Mouse (Mus musculus) midbrain, postnatal 0 days (tissue): Measurements from ENCODE around the gene 4930524B15Rik. TPM values are rescaled to one million over a fixed set of nuclear protein-coding genes. Genes with fewer than 3 reads are reported as not detected.

Source experiments
- ATAC-seq: fragments of 200-750 bp; cut with Nextera tagmentation; 2 replicates; pipeline ENCODE4 v1.8.0; 2017; ENCODE audit warnings: moderate number of reproducible peaks, mild to moderate bottlenecking, moderate TSS enrichment, moderate library complexity; ENCODE audit not compliant: low FRiP score
- DNase-seq: peaks from one replicate; pipeline ENCODE4 v3.0.0-alpha.2; 2015; ENCODE audit warnings: low spot score
- H3K27ac ChIP-seq: fragments of 300-500 bp; sonication (generic); 2 replicates; pipeline ENCODE4 v1.5.1; 2014; ENCODE audit warnings: low read depth, mild to moderate bottlenecking, low read length, mixed read lengths
- H3K27me3 ChIP-seq: fragments of 300-500 bp; sonication (generic); 2 replicates; pipeline ENCODE4 v1.6.1; 2014; ENCODE audit warnings: low read length, control low read depth, mixed read lengths; ENCODE audit not compliant: insufficient read depth
- H3K36me3 ChIP-seq: fragments of 300-500 bp; sonication (generic); 2 replicates; pipeline ENCODE4 v1.6.1; 2014; ENCODE audit warnings: low read length, control low read depth, mixed read lengths; ENCODE audit not compliant: insufficient read depth
- H3K4me1 ChIP-seq: fragments of 300-500 bp; sonication (generic); 2 replicates; pipeline ENCODE4 v1.6.1; 2014; ENCODE audit warnings: mild to moderate bottlenecking, control low read depth, antibody characterized with exemption, low read length, mixed read lengths; ENCODE audit not compliant: insufficient read depth
- H3K4me2 ChIP-seq: fragments of 300-500 bp; sonication (generic); 2 replicates; pipeline ENCODE4 v1.6.1; 2014; ENCODE audit warnings: low read depth, mild to moderate bottlenecking, low read length, mixed read lengths; ENCODE audit not compliant: poor library complexity, severe bottlenecking
- H3K4me3 ChIP-seq: fragments of 300-500 bp; sonication (generic); 2 replicates; pipeline ENCODE4 v1.5.1; 2014; ENCODE audit warnings: low read depth, mild to moderate bottlenecking, low read length, moderate library complexity
- H3K9ac ChIP-seq: fragments of 300-500 bp; sonication (generic); replicated peaks from 2 replicates; pipeline ENCODE4 v1.6.1; 2014; ENCODE audit warnings: mild to moderate bottlenecking, low read length, moderate library complexity, mixed read lengths; ENCODE audit not compliant: poor library complexity, severe bottlenecking
- H3K9me3 ChIP-seq: fragments of 300-500 bp; sonication (generic); 2 replicates; pipeline ENCODE4 v1.6.1; 2016; ENCODE audit warnings: low read length, control low read depth
- CTCF ChIP-seq: IDR thresholded peaks from 2 replicates; pipeline ENCODE4 v1.5.1; 2016; ENCODE audit warnings: antibody characterized with exemption, mild to moderate bottlenecking
- WGBS: fragments of 180-500 bp; shearing (Covaris S2); extraction: QIAGEN DNeasy Blood & Tissue Kit; methylation state at CpG from one replicate; pipeline ENCODE4 v1.1.7; 2014; 5-methylcytosine and 5-hydroxymethylcytosine counted together
- polyA plus RNA-seq: library from polyadenylated mRNA; unstranded; fragments of >200 nt; fragmentation: Nextera tagmentation; extraction: Ambion mirVana; gene quantifications from 2 replicates; pipeline ENCODE4 v1.2.1, GENCODE M21; 2015
- total RNA-seq: library from RNA; depleted of rRNA; stranded (reverse); fragments of >200 nt; gene quantifications from 2 replicates; pipeline ENCODE4 v1.2.3, GENCODE M21; 2014; rRNA removed

4930524B15Rik gene
- total and polyA plus RNA-seq, 2 experiments from 2014 or later: 0.47 TPM; not detected in 1

DNA sequence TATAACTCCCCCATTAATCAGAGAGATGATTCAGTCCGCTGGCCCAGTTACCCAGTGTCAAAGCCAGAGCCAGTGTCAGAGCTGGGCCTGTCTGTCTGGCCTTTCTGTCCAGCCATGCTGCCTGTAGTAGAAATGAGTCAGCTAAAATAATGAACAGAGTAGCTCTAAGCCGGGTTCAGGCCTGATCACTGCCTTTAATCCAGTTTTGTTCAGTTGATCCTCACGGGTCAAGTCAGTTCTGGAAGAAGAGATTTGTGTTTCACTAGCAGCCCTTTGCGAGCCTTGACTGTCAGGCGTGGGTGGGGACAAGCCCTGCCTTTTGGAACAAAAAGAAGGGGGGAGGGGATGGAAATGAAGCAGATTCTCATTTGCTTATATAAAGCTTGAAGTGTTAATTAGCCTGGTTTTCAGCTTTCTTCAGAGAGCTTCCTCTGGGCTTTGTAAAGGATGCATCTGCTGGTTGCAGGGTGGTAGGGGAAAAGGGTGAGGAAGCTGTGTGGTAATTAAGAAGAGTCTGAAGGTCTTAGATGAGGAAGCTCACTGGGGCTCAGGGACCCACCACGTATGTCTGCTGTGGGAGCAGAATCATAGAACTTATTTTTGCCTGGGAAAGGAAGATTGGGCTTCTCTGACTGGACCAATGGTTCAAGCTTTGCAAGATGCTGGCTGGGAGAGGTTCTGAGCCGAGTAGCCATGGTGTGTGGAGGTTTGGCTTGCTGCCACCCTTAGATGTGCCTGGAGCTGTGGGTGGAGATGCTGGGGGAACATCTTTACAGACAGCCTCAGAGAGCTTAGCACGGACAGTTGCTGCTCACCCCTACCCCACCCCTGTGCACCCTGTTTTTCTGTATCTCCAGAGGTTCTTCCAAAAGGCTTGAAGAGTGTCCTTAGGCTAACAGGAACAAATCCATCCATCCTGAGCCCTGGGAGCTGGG lies 54.9 kb downstream of the 4930524B15Rik start:
- TF ChIP-seq CTCF: no peak
- no peak overlapping the region for H3K4me3 ChIP-seq
- peak overlapping the region; percentile 33 for H3K9ac ChIP-seq
- DNase-seq (peak; percentile 58), ATAC-seq (peak; percentile 42)
- 14% methylated on average over 8 of the region's 8 CpGs for WGBS
- H3K27me3 ChIP-seq: no peaks in the 10 kb centered on the region
- peak overlapping the region; percentile 73 for H3K27ac ChIP-seq
- peaks cover 24% of the 10 kb centered on the region for H3K4me1 ChIP-seq
- peaks cover 23% of the 10 kb centered on the region for H3K36me3 ChIP-seq
- no peaks in the 10 kb centered on the region for H3K9me3 ChIP-seq
- no peak overlapping the region for H3K4me2 ChIP-seq

DNA sequence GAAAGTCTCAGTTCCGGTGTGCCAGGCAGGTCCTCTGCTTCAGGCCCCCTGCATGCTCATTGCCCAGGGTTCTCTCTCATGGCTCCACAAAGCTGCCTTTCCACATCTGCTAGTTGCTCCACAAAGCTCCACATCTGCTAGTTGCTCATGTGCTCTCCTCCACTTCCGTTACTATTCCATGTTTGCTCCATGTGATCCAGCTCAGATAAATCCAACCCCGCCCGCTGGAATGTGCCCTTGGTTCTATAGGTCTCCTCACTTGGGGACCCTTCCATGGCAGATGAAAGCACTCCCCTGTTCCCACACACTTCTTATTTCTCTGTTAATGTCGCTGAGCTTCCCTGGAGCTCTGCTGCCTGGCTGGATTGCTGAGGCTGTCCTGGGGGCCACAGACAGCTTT lies 61.2 kb downstream of the 4930524B15Rik start:
- Histone ChIP-seq H3K36me3 (peaks cover 4% of the 10 kb centered on the region), H3K9ac (no peak overlapping the region), H3K4me1 (peaks cover 25% of the 10 kb centered on the region), H3K4me2 (0 out of 2 replicates have a peak overlapping the region, but pooled peaks have one; percentile 2), H3K9me3 (no peaks in the 10 kb centered on the region), H3K27me3 (no peaks in the 10 kb centered on the region), H3K4me3 (no peak overlapping the region), H3K27ac (peak overlapping the region; percentile 73)
- no peak for TF ChIP-seq CTCF
- DNase-seq (no peak), ATAC-seq (no peak)
- 43% methylated on average over 5 of the region's 5 CpGs for WGBS

- 0 out of 2 replicates have a peak, but pooled peaks have one; percentile 3 for TF ChIP-seq CTCF
- H3K4me2 ChIP-seq: peak overlapping the region; percentile 7; the same call in 1 of the 2 replicates
- no peak overlapping the region for H3K4me3 ChIP-seq
- H3K9ac ChIP-seq: 0 out of 2 replicates have a peak overlapping the region, but pooled peaks have one; percentile 8
- 13% methylated on average over 7 of the region's 7 CpGs for WGBS
- no peaks in the 10 kb centered on the region for H3K9me3 ChIP-seq
- H3K27me3 ChIP-seq: no peaks in the 10 kb centered on the region
- ATAC-seq (peak; percentile 90), DNase-seq (peak; percentile 93)
- peaks cover 3% of the 10 kb centered on the region for H3K36me3 ChIP-seq
- H3K27ac ChIP-seq: peak overlapping the region; percentile 73
- peaks cover 25% of the 10 kb centered on the region for H3K4me1 ChIP-seq
Measured at GRCm38 (mm10) chr11:32027474-32028342, 62.3 kb downstream of the 4930524B15Rik start.

DNA sequence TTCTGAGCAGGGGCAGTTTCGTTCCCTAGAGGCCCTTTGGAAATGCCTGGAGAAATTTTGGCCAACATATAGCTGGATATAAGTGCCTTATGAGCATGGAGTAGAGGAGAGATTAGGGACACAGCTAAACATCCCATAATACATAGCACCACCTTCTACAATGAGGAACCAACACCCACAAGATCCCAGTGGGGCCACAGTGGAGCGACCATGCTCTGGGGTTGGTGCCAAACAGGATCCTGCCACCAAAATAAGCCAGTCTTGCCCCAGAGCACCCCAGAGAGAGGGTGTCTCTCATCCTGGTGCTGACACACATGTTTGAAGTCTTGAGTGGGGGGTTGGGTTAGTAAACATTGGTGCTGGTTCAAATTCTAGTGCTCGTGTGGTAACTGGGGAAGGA lies 63.2 kb downstream of the 4930524B15Rik start:
- Histone ChIP-seq H3K27me3 (no peaks in the 10 kb centered on the region), H3K4me1 (peaks cover 25% of the 10 kb centered on the region), H3K4me3 (no peak overlapping the region), H3K36me3 (peaks cover 3% of the 10 kb centered on the region), H3K27ac (peak overlapping the region; percentile 80), H3K9ac (no peak overlapping the region), H3K9me3 (no peaks in the 10 kb centered on the region), H3K4me2 (no peak overlapping the region)
- ATAC-seq (no peak), DNase-seq (no peak)
- WGBS: 78% methylated on average over 3 of the region's 3 CpGs
- no peak for TF ChIP-seq CTCF

Other genes with a start within 250 kb of the 4930524B15Rik start
- gene Cpeb4, start 93.4 kb upstream of the 4930524B15Rik start, total RNA-seq: 103 and 124 TPM in 2 replicates
- 16.9 and 19.1 TPM in 2 replicates for gene Cpeb4, start 93.4 kb upstream of the 4930524B15Rik start, polyA plus RNA-seq
- 1,042 and 1,173 TPM in 2 replicates for gene Nsg2, start 34.9 kb downstream of the 4930524B15Rik start, total RNA-seq
- gene Nsg2, start 34.9 kb downstream of the 4930524B15Rik start, polyA plus RNA-seq: 641 and 644 TPM in 2 replicates
- gene Il9r, start 234.7 kb downstream of the 4930524B15Rik start, total RNA-seq: 0.33 TPM in 1 of 2 replicates, not detected in the other
- 0.04 TPM in 1 of 2 replicates, not detected in the other for gene Il9r, start 234.7 kb downstream of the 4930524B15Rik start, polyA plus RNA-seq
- gene Snrnp25, start 239.8 kb downstream of the 4930524B15Rik start, total RNA-seq: 13.3 and 23.6 TPM in 2 replicates
- 47.8 and 48.9 TPM in 2 replicates for gene Snrnp25, start 239.8 kb downstream of the 4930524B15Rik start, polyA plus RNA-seq